Mouse (Mus musculus) thymus, adult 2 months (tissue): ENCODE measurements around the gene Fam219a. TPM values are rescaled to one million over a fixed set of nuclear protein-coding genes. Genes with fewer than 3 reads are reported as not detected.

ENCODE experiments used
- DNase-seq: peaks from one replicate; pipeline ENCODE4 v3.0.0; 2021
- H3K27ac ChIP-seq: fragments of 200-500 bp; 2 replicates; pipeline ENCODE4 v1.5.1; 2012; ENCODE audit warnings: low read length, control low read depth; ENCODE audit not compliant: control insufficient read depth, insufficient read depth
- H3K27me3 ChIP-seq: fragments of 200-500 bp; 2 replicates; pipeline ENCODE4 v1.6.1; 2012; ENCODE audit warnings: mild to moderate bottlenecking, low read length, moderate library complexity, mixed read lengths; ENCODE audit not compliant: control insufficient read depth, insufficient read depth
- H3K36me3 ChIP-seq: fragments of 200-500 bp; 2 replicates; pipeline ENCODE4 v1.6.1; 2012; ENCODE audit warnings: mild to moderate bottlenecking, low read length, moderate library complexity; ENCODE audit not compliant: control insufficient read depth, insufficient read depth
- H3K4me1 ChIP-seq: fragments of 200-500 bp; replicated peaks from 2 replicates; pipeline ENCODE4 v1.6.1; 2012; ENCODE audit warnings: low read length; ENCODE audit not compliant: control insufficient read depth, insufficient read depth
- H3K4me3 ChIP-seq: fragments of 200-500 bp; 2 replicates; pipeline ENCODE4 v1.5.1; 2012; ENCODE audit warnings: mild to moderate bottlenecking, low read length, control low read depth, moderate library complexity; ENCODE audit not compliant: control insufficient read depth, insufficient read depth
- CTCF ChIP-seq: fragments of 200-500 bp; IDR thresholded peaks from 2 replicates; pipeline ENCODE4 v1.5.1; 2012; ENCODE audit warnings: mild to moderate bottlenecking, control low read depth, low read length, moderate library complexity, borderline replicate concordance; ENCODE audit not compliant: control insufficient read depth, poor library complexity, insufficient read depth; ENCODE audit errors: extremely low read depth
- POLR2A ChIP-seq: fragments of 200-500 bp; IDR thresholded peaks from 2 replicates; pipeline ENCODE4 v1.6.1; 2012; ENCODE audit warnings: mild to moderate bottlenecking, low read length, control low read depth, moderate library complexity; ENCODE audit not compliant: control insufficient read depth, poor library complexity, insufficient read depth; ENCODE audit errors: extremely low read depth
- WGBS: fragments of 180-500 bp; shearing (Covaris S2); methylation state at CpG from one replicate; pipeline ENCODE4 v1.1.7; 2018; 5-methylcytosine and 5-hydroxymethylcytosine counted together
- polyA plus RNA-seq: library from polyadenylated mRNA; depleted of rRNA; stranded (reverse); fragments of >200 nt; gene quantifications from 2 replicates; pipeline ENCODE4 v1.2.3, GENCODE M21; 2012

Fam219a gene
- polyA plus RNA-seq, 1 experiment, result 23.0 TPM

DNA sequence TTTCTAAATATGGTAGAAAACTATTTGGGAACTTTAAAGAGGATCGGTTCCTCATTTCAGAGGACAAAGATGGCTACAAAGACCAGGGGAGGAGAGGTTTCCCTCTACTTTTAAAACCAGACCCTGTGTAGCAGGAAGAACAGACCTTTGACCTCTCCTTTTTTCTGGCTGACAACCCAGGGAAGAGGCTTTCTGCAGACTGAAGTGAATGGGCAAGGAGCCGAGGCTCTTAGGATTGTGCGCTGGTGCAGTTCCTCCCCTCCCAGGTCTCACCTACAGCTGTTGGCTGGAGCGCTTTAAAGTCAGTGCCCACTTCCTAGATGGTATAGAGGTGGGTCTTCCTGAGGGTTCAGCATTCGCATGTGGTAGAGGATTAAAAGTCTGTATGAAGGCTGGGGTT, 72.3 kb downstream of the Fam219a start:
- peaks cover 11% of the 10 kb centered on the region; the same call in 1 of the 2 replicates for H3K27me3 ChIP-seq
- no peak for DNase-seq
- no peaks in the 10 kb centered on the region for H3K36me3 ChIP-seq
- H3K27ac ChIP-seq, result no peak overlapping the region
- no peak for TF ChIP-seq POLR2A
- TF ChIP-seq CTCF, result no peak
- H3K4me1 ChIP-seq, result 0 out of 2 replicates have a peak, but pooled peaks cover 3% of the 10 kb centered on the region
- H3K4me3 ChIP-seq, result no peak overlapping the region
- WGBS, result 44% methylated on average over 5 of the region's 5 CpGs

DNA sequence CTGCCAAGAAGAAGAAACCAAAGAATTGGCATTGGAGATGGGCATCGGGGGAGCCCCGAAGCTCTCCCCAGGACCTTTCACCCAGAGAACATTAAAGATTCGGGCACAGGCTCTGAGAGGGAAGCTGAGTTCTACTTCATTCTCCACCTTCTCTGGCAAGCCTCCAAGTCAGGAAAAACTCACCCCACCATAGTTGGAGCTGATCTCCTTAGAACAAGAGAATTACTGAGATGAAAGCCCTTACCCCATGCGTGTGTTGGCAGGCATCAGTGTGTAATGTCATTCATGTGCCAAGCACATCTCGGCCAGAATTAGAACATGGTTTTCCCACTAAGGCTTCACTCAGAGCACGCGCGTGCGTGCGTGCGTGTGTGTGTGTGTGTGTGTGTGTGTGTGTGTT, 73.5 kb downstream of the Fam219a start:
- TF ChIP-seq CTCF (no peak), POLR2A (no peak)
- Histone ChIP-seq H3K27ac (no peak overlapping the region), H3K4me1 (0 out of 2 replicates have a peak, but pooled peaks cover 3% of the 10 kb centered on the region), H3K36me3 (no peaks in the 10 kb centered on the region), H3K27me3 (peaks cover 11% of the 10 kb centered on the region; the same call in 1 of the 2 replicates), H3K4me3 (no peak overlapping the region)
- no peak for DNase-seq
- WGBS, result 85% methylated on average over 11 of the region's 11 CpGs

DNA sequence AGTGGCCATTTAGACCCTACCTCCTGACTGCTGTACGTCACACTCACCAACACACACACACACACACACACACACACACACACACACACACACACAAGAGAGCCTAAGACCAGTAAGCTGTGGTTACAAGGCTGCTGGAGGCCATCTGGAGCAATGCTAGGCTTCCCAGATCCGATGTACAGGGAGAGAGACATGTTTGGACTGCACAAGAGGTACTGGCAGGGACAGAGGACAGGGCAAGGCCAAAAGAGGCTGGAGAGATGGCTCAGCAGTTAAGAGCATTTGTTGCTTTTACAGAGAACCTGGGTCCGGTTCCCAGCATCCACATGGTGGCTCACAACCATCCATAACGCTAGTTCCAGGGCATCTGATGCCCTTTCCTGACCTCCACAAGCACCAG, 74.3 kb downstream of the Fam219a start:
- 82% methylated on average over 4 of the region's 4 CpGs for WGBS
- Histone ChIP-seq H3K36me3 (no peaks in the 10 kb centered on the region), H3K27me3 (peaks cover 11% of the 10 kb centered on the region; the same call in 1 of the 2 replicates), H3K4me3 (no peak overlapping the region), H3K4me1 (0 out of 2 replicates have a peak, but pooled peaks cover 3% of the 10 kb centered on the region), H3K27ac (no peak overlapping the region)
- no peak for DNase-seq
- TF ChIP-seq CTCF (no peak), POLR2A (no peak)

DNA sequence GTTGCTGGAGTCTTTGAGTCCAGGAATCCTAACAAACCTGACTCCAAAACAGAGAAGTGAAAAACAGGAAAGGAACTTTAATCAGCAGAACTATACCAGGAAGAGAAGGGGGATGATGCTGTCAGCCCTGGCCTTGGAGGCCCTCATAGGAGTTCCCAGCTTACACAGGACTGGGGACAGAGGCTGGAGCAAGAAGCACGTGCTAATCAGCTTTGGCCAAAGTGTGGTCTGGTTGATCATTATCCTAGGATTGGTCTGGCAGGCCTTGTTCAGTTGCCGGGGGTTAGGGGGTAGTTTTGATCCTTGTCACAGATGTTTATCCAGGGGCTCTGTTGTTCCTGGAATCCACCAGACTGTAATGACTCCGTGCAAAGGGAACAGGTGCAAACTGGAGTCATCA, 75.0 kb downstream of the Fam219a start:
- Histone ChIP-seq H3K27me3 (peaks cover 11% of the 10 kb centered on the region; the same call in 1 of the 2 replicates), H3K4me1 (0 out of 2 replicates have a peak, but pooled peaks cover 3% of the 10 kb centered on the region), H3K4me3 (no peak overlapping the region), H3K36me3 (no peaks in the 10 kb centered on the region), H3K27ac (no peak overlapping the region)
- 44% methylated on average over 3 of the region's 3 CpGs for WGBS
- no peak for DNase-seq
- TF ChIP-seq POLR2A (no peak), CTCF (no peak)

DNA sequence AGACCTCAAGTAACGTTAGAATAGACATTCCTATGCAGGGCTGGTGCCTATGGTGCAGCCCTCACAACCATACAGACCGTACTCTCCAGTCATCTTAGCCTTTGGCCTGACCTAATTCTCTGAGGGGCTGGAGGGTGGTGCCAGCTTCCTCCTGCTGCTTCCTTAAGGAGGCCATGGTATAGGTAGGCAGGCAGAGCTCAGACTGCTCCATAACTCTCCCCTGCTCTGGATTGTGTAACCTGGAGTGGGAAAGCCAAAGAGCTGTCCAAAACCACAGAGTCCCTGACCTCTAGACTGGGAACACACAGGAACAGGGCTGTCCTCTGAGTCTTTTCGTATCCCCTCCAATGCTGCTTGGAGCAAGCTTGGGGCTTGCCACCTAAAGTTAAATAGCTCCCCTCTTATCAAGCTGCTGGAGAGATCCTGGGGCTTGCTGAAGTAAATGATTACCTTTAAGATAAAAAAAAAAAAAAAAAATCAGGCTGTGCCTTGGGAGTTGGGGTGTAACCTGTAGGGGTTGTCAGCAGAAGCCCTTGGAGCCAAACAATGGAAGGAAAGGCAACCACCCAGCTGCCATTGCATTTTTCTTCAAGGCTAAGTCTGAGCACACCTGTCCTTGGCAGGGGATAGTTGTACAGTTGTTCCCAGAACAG, 75.7 kb downstream of the Fam219a start:
- Histone ChIP-seq H3K27ac (no peak overlapping the region), H3K27me3 (peaks cover 10% of the 10 kb centered on the region; the same call in 1 of the 2 replicates), H3K4me3 (no peak overlapping the region), H3K4me1 (0 out of 2 replicates have a peak, but pooled peaks cover 3% of the 10 kb centered on the region), H3K36me3 (no peaks in the 10 kb centered on the region)
- no peak for DNase-seq
- TF ChIP-seq POLR2A (no peak), CTCF (no peak)
- 92% methylated on average over 3 of the region's 3 CpGs for WGBS

DNA sequence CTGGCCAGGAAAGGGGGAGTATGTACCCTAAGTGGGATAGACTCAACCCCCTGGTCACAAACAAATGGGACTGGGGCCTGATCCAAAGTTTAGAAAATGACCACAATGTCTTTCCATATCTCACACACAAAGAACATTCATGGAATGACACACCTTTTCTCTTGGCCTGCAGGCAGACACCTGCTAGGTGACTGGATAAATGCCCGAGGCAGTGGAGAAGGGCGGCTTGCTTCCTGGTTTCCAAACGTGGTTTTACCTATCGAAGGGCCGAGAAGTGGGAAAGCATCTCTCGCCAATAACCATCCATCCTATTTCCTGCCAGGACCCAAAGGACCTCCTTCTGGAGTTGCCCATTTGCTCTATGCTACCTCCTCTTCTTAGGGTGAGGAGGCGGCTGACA, 76.4 kb downstream of the Fam219a start:
- Histone ChIP-seq H3K36me3 (no peaks in the 10 kb centered on the region), H3K4me1 (no peaks in the 10 kb centered on the region), H3K4me3 (no peak overlapping the region), H3K27ac (no peak overlapping the region), H3K27me3 (peaks cover 4% of the 10 kb centered on the region; the same call in 1 of the 2 replicates)
- 87% methylated on average over 7 of the region's 7 CpGs for WGBS
- no peak for DNase-seq
- TF ChIP-seq POLR2A, result no peak
- TF ChIP-seq CTCF, result no peak
